Mouse (Mus musculus): Measurements from ENCODE around the gene Tmigd1. TPM values are rescaled to one million over a fixed set of nuclear protein-coding genes. Genes with fewer than 3 reads are reported as not detected.

Tmigd1 gene
- total and polyA plus RNA-seq, 2 experiments from 2014 or later, result not detected

DNA sequence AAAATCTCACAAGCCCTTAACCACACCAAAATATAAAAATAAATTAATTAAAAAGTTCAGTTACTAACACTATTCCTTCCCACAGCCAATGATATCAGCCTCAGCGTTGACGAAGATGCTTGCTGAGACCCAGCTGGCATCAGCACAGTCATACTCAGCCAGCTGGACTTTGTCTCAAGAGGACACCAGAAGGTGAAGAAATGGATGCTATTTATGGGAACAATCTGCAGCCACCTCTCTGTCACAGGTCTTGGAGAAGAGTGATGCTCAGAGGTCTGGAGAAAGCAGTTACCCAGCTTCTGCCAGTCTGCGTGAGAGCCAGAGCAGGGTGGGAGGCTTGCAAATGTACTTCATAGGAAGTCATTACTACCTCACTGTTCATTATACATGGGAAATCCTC is 40.8 kb upstream of the Tmigd1 start:
- no peak for TF ChIP-seq CTCF (IDR thresholded peaks at IDR 0.05)
- H3K9me3 ChIP-seq (ENCODE audit: low read length), result no peaks in the 10 kb centered on the region
- ATAC-seq (ENCODE audit: low FRiP score) (no peak), DNase-seq (ENCODE audit: low spot score) (no peak)
- no peak overlapping the region for H3K4me3 ChIP-seq (ENCODE audit: low read depth, low read length)
- H3K4me1 ChIP-seq (ENCODE audit: insufficient read depth, low read length), result no peaks in the 10 kb centered on the region
- H3K4me2 ChIP-seq (ENCODE audit: low read depth, low read length, poor library complexity, severe bottlenecking), result no peak overlapping the region
- no peaks in the 10 kb centered on the region for H3K36me3 ChIP-seq (ENCODE audit: insufficient read depth, low read length)
- H3K9ac ChIP-seq (replicated peaks; ENCODE audit: low read length, poor library complexity, severe bottlenecking), result no peak overlapping the region
- H3K27ac ChIP-seq (ENCODE audit: low read depth, low read length), result no peak overlapping the region
- no peaks in the 10 kb centered on the region for H3K27me3 ChIP-seq (ENCODE audit: insufficient read depth, low read length)
- 100% methylated on average over 3 of the region's 3 CpGs for WGBS

GRCm38 (mm10) chr11:76872556-76873234 is 29.3 kb upstream of the Tmigd1 start:
- no peak overlapping the region for H3K4me3 ChIP-seq (ENCODE audit: low read depth, low read length)
- no peaks in the 10 kb centered on the region for H3K27me3 ChIP-seq (ENCODE audit: insufficient read depth, low read length)
- no peaks in the 10 kb centered on the region for H3K4me1 ChIP-seq (ENCODE audit: insufficient read depth, low read length)
- H3K27ac ChIP-seq (ENCODE audit: low read depth, low read length), result no peak overlapping the region
- 47% methylated on average over 11 of the region's 11 CpGs for WGBS
- no peak for ATAC-seq (ENCODE audit: low FRiP score)
- no peaks in the 10 kb centered on the region for H3K36me3 ChIP-seq (ENCODE audit: insufficient read depth, low read length)
- no peak overlapping the region for H3K9ac ChIP-seq (replicated peaks; ENCODE audit: low read length, poor library complexity, severe bottlenecking)
- no peak for TF ChIP-seq CTCF (IDR thresholded peaks at IDR 0.05)
- H3K4me2 ChIP-seq (ENCODE audit: low read depth, low read length, poor library complexity, severe bottlenecking), result no peak overlapping the region
- DNase-seq (ENCODE audit: low spot score), result no peak
- H3K9me3 ChIP-seq (ENCODE audit: low read length), result no peaks in the 10 kb centered on the region

GRCm38 (mm10) chr11:76873865-76874264 is 28.1 kb upstream of the Tmigd1 start:
- Histone ChIP-seq H3K4me2 (ENCODE audit: low read depth, low read length, poor library complexity, severe bottlenecking) (no peak overlapping the region), H3K36me3 (ENCODE audit: insufficient read depth, low read length) (no peaks in the 10 kb centered on the region), H3K4me1 (ENCODE audit: insufficient read depth, low read length) (no peaks in the 10 kb centered on the region), H3K9ac (replicated peaks; ENCODE audit: low read length, poor library complexity, severe bottlenecking) (no peak overlapping the region), H3K9me3 (ENCODE audit: low read length) (no peaks in the 10 kb centered on the region), H3K27ac (ENCODE audit: low read depth, low read length) (no peak overlapping the region), H3K4me3 (ENCODE audit: low read depth, low read length) (no peak overlapping the region), H3K27me3 (ENCODE audit: insufficient read depth, low read length) (no peaks in the 10 kb centered on the region)
- no peak for TF ChIP-seq CTCF (IDR thresholded peaks at IDR 0.05)
- ATAC-seq (ENCODE audit: low FRiP score) (no peak), DNase-seq (ENCODE audit: low spot score) (no peak)
- WGBS, result 90% methylated on average over 5 of the region's 5 CpGs

GRCm38 (mm10) chr11:76874766-76875165 is 27.2 kb upstream of the Tmigd1 start:
- H3K27me3 ChIP-seq (ENCODE audit: insufficient read depth, low read length), result no peaks in the 10 kb centered on the region
- H3K36me3 ChIP-seq (ENCODE audit: insufficient read depth, low read length), result no peaks in the 10 kb centered on the region
- 79% methylated on average over 6 of the region's 6 CpGs for WGBS
- H3K4me2 ChIP-seq (ENCODE audit: low read depth, low read length, poor library complexity, severe bottlenecking), result no peak overlapping the region
- no peak overlapping the region for H3K27ac ChIP-seq (ENCODE audit: low read depth, low read length)
- ATAC-seq (ENCODE audit: low FRiP score) (no peak), DNase-seq (ENCODE audit: low spot score) (no peak)
- H3K9ac ChIP-seq (replicated peaks; ENCODE audit: low read length, poor library complexity, severe bottlenecking), result no peak overlapping the region
- H3K4me3 ChIP-seq (ENCODE audit: low read depth, low read length), result no peak overlapping the region
- no peak for TF ChIP-seq CTCF (IDR thresholded peaks at IDR 0.05)
- H3K4me1 ChIP-seq (ENCODE audit: insufficient read depth, low read length), result no peaks in the 10 kb centered on the region
- H3K9me3 ChIP-seq (ENCODE audit: low read length), result no peaks in the 10 kb centered on the region

- H3K27ac ChIP-seq (ENCODE audit: low read depth, low read length), result no peak overlapping the region
- TF ChIP-seq CTCF (IDR thresholded peaks at IDR 0.05), result no peak
- WGBS, result 83% methylated on average over 5 of the region's 5 CpGs
- H3K4me3 ChIP-seq (ENCODE audit: low read depth, low read length), result no peak overlapping the region
- no peaks in the 10 kb centered on the region for H3K9me3 ChIP-seq (ENCODE audit: low read length)
- H3K4me1 ChIP-seq (ENCODE audit: insufficient read depth, low read length), result no peaks in the 10 kb centered on the region
- H3K36me3 ChIP-seq (ENCODE audit: insufficient read depth, low read length), result no peaks in the 10 kb centered on the region
- H3K27me3 ChIP-seq (ENCODE audit: insufficient read depth, low read length), result no peaks in the 10 kb centered on the region
- no peak overlapping the region for H3K9ac ChIP-seq (replicated peaks; ENCODE audit: low read length, poor library complexity, severe bottlenecking)
- ATAC-seq (ENCODE audit: low FRiP score) (no peak), DNase-seq (ENCODE audit: low spot score) (no peak)
- no peak overlapping the region for H3K4me2 ChIP-seq (ENCODE audit: low read depth, low read length, poor library complexity, severe bottlenecking)
These were observed 22.1 kb upstream of the Tmigd1 start for GRCm38 (mm10) chr11:76879816-76880215.

DNA sequence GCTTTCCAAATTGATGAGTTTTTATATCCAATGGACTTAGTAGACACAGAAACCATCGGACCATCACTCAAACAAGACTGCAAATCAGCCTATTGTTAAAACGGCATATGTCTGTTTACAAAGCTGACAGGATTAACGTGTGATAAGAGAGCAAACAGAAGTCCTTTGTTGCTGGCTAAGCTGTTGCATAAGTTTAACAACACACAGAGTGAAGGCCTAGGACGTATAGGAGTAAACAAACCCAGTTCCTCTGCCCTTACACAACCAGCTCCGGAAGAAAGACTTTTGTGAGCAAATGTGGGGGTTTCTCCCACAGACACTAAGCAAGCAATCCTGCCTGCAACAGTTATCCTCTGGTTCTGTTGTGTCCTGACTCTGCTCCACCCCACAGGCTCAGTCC is 17.5 kb upstream of the Tmigd1 start:
- TF ChIP-seq CTCF (IDR thresholded peaks at IDR 0.05), result no peak
- H3K36me3 ChIP-seq (ENCODE audit: insufficient read depth, low read length), result no peaks in the 10 kb centered on the region
- H3K9ac ChIP-seq (replicated peaks; ENCODE audit: low read length, poor library complexity, severe bottlenecking), result no peak overlapping the region
- DNase-seq (ENCODE audit: low spot score), result no peak
- no peak overlapping the region for H3K4me3 ChIP-seq (ENCODE audit: low read depth, low read length)
- H3K27ac ChIP-seq (ENCODE audit: low read depth, low read length), result no peak overlapping the region
- H3K4me1 ChIP-seq (ENCODE audit: insufficient read depth, low read length), result no peaks in the 10 kb centered on the region
- H3K9me3 ChIP-seq (ENCODE audit: low read length), result no peaks in the 10 kb centered on the region
- WGBS, result 27% methylated on average over 5 of the region's 5 CpGs
- no peak overlapping the region for H3K4me2 ChIP-seq (ENCODE audit: low read depth, low read length, poor library complexity, severe bottlenecking)
- ATAC-seq (ENCODE audit: low FRiP score), result no peak
- H3K27me3 ChIP-seq (ENCODE audit: insufficient read depth, low read length), result no peaks in the 10 kb centered on the region

Data from midbrain, postnatal 0 days (tissue).